Mouse (Mus musculus) forebrain, embryonic 14.5 days (tissue): Measurements from ENCODE around the gene Zfp84. TPM values are rescaled to one million over a fixed set of nuclear protein-coding genes. Genes with fewer than 3 reads are reported as not detected.

Source experiments
- microRNA counts: library from miRNA; unstranded; fragments of <30 nt; microRNA quantifications from one replicate; lab custom pipeline; 2016
- microRNA-seq: library from miRNA; unstranded; fragments of <30 nt; microRNA quantifications from one replicate; pipeline ENCODE4, GENCODE M21; 2016
- polyA plus RNA-seq: library from polyadenylated mRNA; unstranded; fragments of >200 nt; fragmentation: Nextera tagmentation; extraction: Ambion mirVana; gene quantifications from 2 replicates; pipeline ENCODE4 v1.2.1, GENCODE M21; 2014

Zfp84 gene
- polyA plus RNA-seq, 1 experiment from 2014 or later, result 18.3 TPM

MicroRNA genes within 50 kb of the gene (microRNA counts, 519-probe panel; counts per million panel counts)
- not detected for microRNA mmu-miR-1964 (lab: Ali Mortazavi, UCI)

Small RNA genes within 50 kb of the gene (microRNA-seq; reads per million reads assigned to microRNA genes)
- gene Mir1964, result 1.9 reads per million, percentile 8 among the genes with 10 or more reads in this experiment

Other genes starting within 250 kb of the Zfp84 start
- gene Sipa1l3, start 249.9 kb upstream of the Zfp84 start, polyA plus RNA-seq, result 6.2 and 11.9 TPM in 2 replicates
- gene Catsperg2, start 41.5 kb upstream of the Zfp84 start, polyA plus RNA-seq, result 0.17 and 0.20 TPM in 2 replicates
- gene Zfp30, start 15.4 kb downstream of the Zfp84 start, polyA plus RNA-seq, result 15.8 and 17.0 TPM in 2 replicates
- gene Zfp790, start 47.6 kb downstream of the Zfp84 start, polyA plus RNA-seq, result 23.0 and 34.3 TPM in 2 replicates
- 15.7 and 17.1 TPM in 2 replicates for gene Zfp940, start 85.1 kb downstream of the Zfp84 start, polyA plus RNA-seq
- 16.5 and 21.6 TPM in 2 replicates for gene Zfp420, start 91.4 kb downstream of the Zfp84 start, polyA plus RNA-seq
- 19.2 and 20.5 TPM in 2 replicates for gene Zfp27, start 138.0 kb downstream of the Zfp84 start, polyA plus RNA-seq
- 9.9 and 10.5 TPM in 2 replicates for gene Zfp383, start 139.7 kb downstream of the Zfp84 start, polyA plus RNA-seq
- gene Zfp74, start 185.5 kb downstream of the Zfp84 start, polyA plus RNA-seq, result 9.2 and 15.7 TPM in 2 replicates
- gene Zfp568, start 215.4 kb downstream of the Zfp84 start, polyA plus RNA-seq, result 2.9 and 4.3 TPM in 2 replicates